Mouse (Mus musculus) lung, adult 2 months (tissue): ENCODE measurements around the gene Ctnna3. TPM values are rescaled to one million over a fixed set of nuclear protein-coding genes. Genes with fewer than 3 reads are reported as not detected.

Experiments used
- DNase-seq: peaks from one replicate; pipeline ENCODE4 v3.0.0; 2022
- H3K4me1 ChIP-seq: fragments of 200-500 bp; 2 replicates; pipeline ENCODE4 v1.6.1; 2011; ENCODE audit warnings: low read length; ENCODE audit not compliant: control insufficient read depth, insufficient read depth
- H3K4me3 ChIP-seq: fragments of 200-500 bp; replicated peaks from 2 replicates; pipeline ENCODE3; 2011; ENCODE audit warnings: low read depth, mild to moderate bottlenecking, control low read depth, low read length; ENCODE audit errors: extremely low read depth
- CTCF ChIP-seq: fragments of 200-500 bp; IDR thresholded peaks from 2 replicates; pipeline ENCODE4 v1.5.1; 2011; ENCODE audit warnings: mild to moderate bottlenecking, low read length, control low read depth; ENCODE audit not compliant: insufficient read depth
- POLR2A ChIP-seq: fragments of 200-500 bp; IDR thresholded peaks from 2 replicates; pipeline ENCODE4 v1.6.1; 2011; ENCODE audit warnings: low read depth, mild to moderate bottlenecking, control low read depth, low read length, borderline replicate concordance; ENCODE audit errors: extremely low read depth
- WGBS: fragments of 180-500 bp; shearing (Covaris S2); methylation state at CpG from one replicate; pipeline ENCODE4 v1.1.7; 2018; 5-methylcytosine and 5-hydroxymethylcytosine counted together
- polyA plus RNA-seq: library from polyadenylated mRNA; depleted of rRNA; stranded (reverse); fragments of >200 nt; gene quantifications from 2 replicates; pipeline ENCODE4 v1.2.3, GENCODE M21; 2012

The Ctnna3 gene
- polyA plus RNA-seq, 1 experiment = 0.33 TPM

DNA sequence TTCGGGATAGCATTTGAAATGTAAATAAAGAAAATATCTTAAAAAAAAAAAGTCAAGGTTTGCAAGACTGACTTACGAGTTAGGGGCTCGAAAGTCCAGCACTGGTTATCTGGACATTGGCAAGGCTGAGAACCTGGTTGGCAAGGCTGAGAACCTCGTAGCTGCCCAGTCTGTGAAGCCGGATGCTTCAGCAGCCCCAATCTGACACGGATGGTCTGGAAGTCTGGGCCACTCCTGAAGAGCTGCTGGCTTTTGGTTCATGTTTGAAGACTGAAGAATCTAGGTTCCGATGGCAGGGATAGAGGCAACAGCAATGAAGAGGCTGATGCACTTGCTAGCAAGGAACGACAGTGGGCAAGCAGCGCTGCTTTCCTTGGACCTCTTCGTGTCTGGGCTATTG, 339.0 kb downstream of the Ctnna3 start:
- TF ChIP-seq CTCF (no peak), POLR2A (no peak)

DNA sequence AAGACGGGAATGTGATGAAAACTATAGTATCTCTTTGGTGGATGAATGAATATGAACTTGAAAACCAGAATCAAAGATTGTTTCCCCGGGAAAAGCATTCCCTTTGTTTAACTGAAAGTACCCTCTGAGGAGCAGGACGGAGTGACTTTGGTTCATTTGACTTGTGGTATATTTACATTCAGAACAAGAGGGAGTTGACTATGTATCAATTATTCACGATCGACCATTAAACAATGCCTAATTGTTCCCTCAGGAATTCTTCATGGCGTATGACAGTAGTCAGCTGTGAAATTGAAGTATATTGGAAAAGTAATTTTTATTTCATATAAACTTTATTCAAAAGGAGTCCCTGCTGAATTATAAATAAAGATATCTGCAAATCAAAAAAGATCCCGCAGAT, 341.8 kb downstream of the Ctnna3 start:
- no peaks in the 10 kb centered on the region for H3K4me1 ChIP-seq
- no peak for TF ChIP-seq POLR2A
- TF ChIP-seq CTCF = no peak
- no peak for DNase-seq
- WGBS = 76% methylated on average over 7 of the region's 7 CpGs
- H3K4me3 ChIP-seq = no peak overlapping the region

More for the DNA sequence above, 339.0 kb downstream of the Ctnna3 start:
- 87% methylated on average over 10 of the region's 10 CpGs for WGBS
- H3K4me3 ChIP-seq = no peak overlapping the region
- no peaks in the 10 kb centered on the region for H3K4me1 ChIP-seq
- DNase-seq = no peak

GRCm38 (mm10) chr10:63772074-63772473, 342.2 kb downstream of the Ctnna3 start:
- 89% methylated on average over 10 of the region's 10 CpGs for WGBS
- DNase-seq = no peak
- TF ChIP-seq POLR2A = no peak
- TF ChIP-seq CTCF = no peak
- Histone ChIP-seq H3K4me1 (no peaks in the 10 kb centered on the region), H3K4me3 (no peak overlapping the region)

- no peak overlapping the region for H3K4me3 ChIP-seq
- WGBS = 64% methylated on average over 6 of the region's 6 CpGs
- DNase-seq = no peak
- TF ChIP-seq CTCF = no peak
- no peak for TF ChIP-seq POLR2A
- H3K4me1 ChIP-seq = no peaks in the 10 kb centered on the region
Measured at GRCm38 (mm10) chr10:63781948-63782347, 352.1 kb downstream of the Ctnna3 start.

GRCm38 (mm10) chr10:63784808-63785535, 355.1 kb downstream of the Ctnna3 start:
- Histone ChIP-seq H3K4me1 (no peaks in the 10 kb centered on the region), H3K4me3 (no peak overlapping the region)
- DNase-seq = peak; percentile 2
- 58% methylated on average over 20 of the region's 20 CpGs for WGBS
- TF ChIP-seq CTCF = no peak

DNA sequence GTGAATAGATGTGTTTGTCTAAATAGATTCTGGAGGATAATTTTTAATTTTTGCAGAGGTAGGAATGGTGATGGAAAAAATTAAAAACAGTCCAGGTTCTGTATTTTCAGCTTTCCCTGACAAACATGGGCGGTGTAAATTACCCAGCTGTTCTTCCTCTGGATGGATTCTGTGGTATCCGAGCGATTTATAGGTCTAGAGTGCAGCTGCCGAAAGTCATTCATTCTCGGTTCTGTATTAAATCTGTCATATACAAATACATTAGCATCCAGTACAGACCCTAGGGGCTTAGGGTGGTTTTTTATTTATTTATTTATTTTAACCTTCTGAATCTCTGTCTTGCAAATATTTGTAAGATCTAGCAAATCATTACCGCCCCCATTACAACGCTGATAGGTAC, 356.5 kb downstream of the Ctnna3 start:
- no peak overlapping the region for H3K4me3 ChIP-seq
- no peaks in the 10 kb centered on the region for H3K4me1 ChIP-seq
- no peak for DNase-seq
- 83% methylated on average over 7 of the region's 7 CpGs for WGBS
- no peak for TF ChIP-seq CTCF
- no peak for TF ChIP-seq POLR2A

DNA sequence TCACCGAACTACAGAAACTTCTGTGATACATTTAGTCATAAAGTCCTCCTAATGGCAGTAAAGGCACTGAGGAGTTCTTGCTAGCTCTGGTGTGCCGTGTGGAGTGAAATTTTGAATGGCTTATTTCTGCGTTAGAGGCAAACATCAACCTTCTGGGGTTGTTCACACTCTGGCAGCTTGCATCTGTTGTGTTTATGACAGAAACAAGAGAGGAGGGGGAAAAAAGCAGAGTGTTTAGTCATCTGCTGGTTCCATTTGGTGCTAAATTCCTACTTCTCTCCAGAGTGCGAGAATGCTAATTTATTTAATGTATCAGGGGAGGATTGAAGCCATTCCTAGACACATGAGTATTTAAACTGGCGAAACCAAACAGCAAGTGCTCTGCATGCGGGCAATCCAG, 374.0 kb downstream of the Ctnna3 start:
- Histone ChIP-seq H3K4me1 (no peaks in the 10 kb centered on the region), H3K4me3 (no peak overlapping the region)
- WGBS = 78% methylated on average over 6 of the region's 6 CpGs
- TF ChIP-seq POLR2A (no peak), CTCF (no peak)
- DNase-seq = no peak

DNA sequence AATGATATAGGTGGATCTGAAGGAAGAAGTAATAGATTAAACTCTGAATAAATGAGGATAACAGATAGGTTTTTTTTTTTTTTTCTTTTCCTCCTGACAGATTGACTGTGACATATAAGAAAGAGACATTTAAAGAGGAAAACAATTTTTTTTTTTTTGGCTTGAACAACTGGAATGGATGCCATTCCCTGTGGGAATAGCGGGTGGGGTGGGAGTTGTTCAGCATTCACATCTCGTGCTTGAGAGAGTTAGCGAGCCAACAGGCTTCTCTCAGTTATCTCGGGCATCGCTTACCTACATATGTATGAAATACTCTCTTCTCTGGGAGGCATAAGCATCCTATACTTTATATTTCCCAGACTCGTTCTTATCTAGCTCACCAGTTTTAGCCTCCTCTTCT, 375.7 kb downstream of the Ctnna3 start:
- no peaks in the 10 kb centered on the region for H3K4me1 ChIP-seq
- no peak for TF ChIP-seq POLR2A
- no peak for TF ChIP-seq CTCF
- no peak for DNase-seq
- no peak overlapping the region for H3K4me3 ChIP-seq
- WGBS = 78% methylated on average over 6 of the region's 6 CpGs

DNA sequence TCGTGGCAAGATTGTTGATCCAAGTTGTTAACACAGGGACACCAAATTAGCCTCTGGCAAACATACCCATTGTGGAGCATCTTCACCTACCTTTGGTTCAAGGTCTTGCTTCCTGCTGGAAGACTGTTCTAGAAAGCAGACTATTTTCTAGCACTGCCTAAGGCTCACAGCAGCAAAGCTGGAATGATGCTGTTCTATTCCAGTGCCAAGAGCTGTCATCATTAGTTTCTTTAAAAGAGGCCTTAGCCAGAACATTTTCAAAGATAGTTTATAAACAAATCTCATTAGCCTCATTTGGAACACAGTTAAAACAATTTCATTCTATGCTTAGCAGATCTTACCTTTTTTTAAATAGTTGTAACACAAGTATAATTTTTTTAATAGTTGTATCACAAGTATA, 376.4 kb downstream of the Ctnna3 start:
- 58% methylated on average over 1 of the region's 1 CpGs for WGBS
- H3K4me1 ChIP-seq = no peaks in the 10 kb centered on the region
- DNase-seq = no peak
- H3K4me3 ChIP-seq = no peak overlapping the region
- no peak for TF ChIP-seq CTCF

GRCm38 (mm10) chr10:63810043-63810617, 380.2 kb downstream of the Ctnna3 start:
- DNase-seq = no peak
- TF ChIP-seq POLR2A (no peak), CTCF (no peak)
- H3K4me3 ChIP-seq = no peak overlapping the region
- WGBS = 24% methylated on average over 9 of the region's 9 CpGs
- no peaks in the 10 kb centered on the region for H3K4me1 ChIP-seq
